Mouse (Mus musculus) hindbrain, embryonic 11.5 days (tissue): ENCODE measurements around the gene Phospho1. TPM values are rescaled to one million over a fixed set of nuclear protein-coding genes. Genes with fewer than 3 reads are reported as not detected.
A peak's percentile ranks its signal among the peaks of the same experiment; 100 is the strongest.

ENCODE experiments used
- ATAC-seq: fragments of 200-750 bp; cut with Nextera tagmentation; 2 replicates; pipeline ENCODE4 v1.8.0; 2017; ENCODE audit warnings: mild to moderate bottlenecking, moderate TSS enrichment, moderate library complexity; ENCODE audit not compliant: low FRiP score
- DNase-seq: peaks from one replicate; pipeline ENCODE4 v3.0.0-alpha.2; 2015; ENCODE audit warnings: low spot score
- H3K27ac ChIP-seq: fragments of 300-500 bp; sonication (generic); 2 replicates; pipeline ENCODE4 v1.5.1; 2014; ENCODE audit warnings: mild to moderate bottlenecking, low read depth, low read length
- H3K27me3 ChIP-seq: fragments of 300-500 bp; sonication (generic); 2 replicates; pipeline ENCODE4 v1.6.1; 2014; ENCODE audit warnings: mild to moderate bottlenecking, low read length, moderate library complexity, mixed read lengths; ENCODE audit not compliant: control insufficient read depth, insufficient read depth
- H3K36me3 ChIP-seq: fragments of 300-500 bp; sonication (generic); 2 replicates; pipeline ENCODE4 v1.6.1; 2014; ENCODE audit warnings: mild to moderate bottlenecking, low read length, moderate library complexity, mixed read lengths; ENCODE audit not compliant: control insufficient read depth, insufficient read depth
- H3K4me1 ChIP-seq: fragments of 300-500 bp; sonication (generic); replicated peaks from 2 replicates; pipeline ENCODE4 v1.6.1; 2014; ENCODE audit warnings: low read length, mixed read lengths; ENCODE audit not compliant: control insufficient read depth, insufficient read depth
- H3K4me2 ChIP-seq: fragments of 300-500 bp; sonication (generic); replicated peaks from 2 replicates; pipeline ENCODE4 v1.6.1; 2014; ENCODE audit warnings: mild to moderate bottlenecking, low read depth, low read length
- H3K4me3 ChIP-seq: fragments of 300-500 bp; sonication (generic); 2 replicates; pipeline ENCODE4 v1.5.1; 2014; ENCODE audit warnings: low read depth, low read length
- H3K9ac ChIP-seq: fragments of 300-500 bp; sonication (generic); 2 replicates; pipeline ENCODE4 v1.6.1; 2014; ENCODE audit warnings: low read depth, low read length
- H3K9me3 ChIP-seq: fragments of 300-500 bp; sonication (generic); 2 replicates; pipeline ENCODE4 v1.6.1; 2016; ENCODE audit warnings: low read length; ENCODE audit not compliant: control insufficient read depth
- WGBS: fragments of 180-500 bp; shearing (Covaris S2); extraction: QIAGEN DNeasy Blood & Tissue Kit; methylation state at CpG from one replicate; pipeline ENCODE4 v1.1.7; 2014; 5-methylcytosine and 5-hydroxymethylcytosine counted together
- polyA plus RNA-seq: library from polyadenylated mRNA; unstranded; fragments of >200 nt; fragmentation: Nextera tagmentation; extraction: Ambion mirVana; gene quantifications from 2 replicates; pipeline ENCODE4 v1.2.1, GENCODE M21; 2014

Phospho1 gene
- polyA plus RNA-seq, 1 experiment from 2014 or later: not detected

DNA sequence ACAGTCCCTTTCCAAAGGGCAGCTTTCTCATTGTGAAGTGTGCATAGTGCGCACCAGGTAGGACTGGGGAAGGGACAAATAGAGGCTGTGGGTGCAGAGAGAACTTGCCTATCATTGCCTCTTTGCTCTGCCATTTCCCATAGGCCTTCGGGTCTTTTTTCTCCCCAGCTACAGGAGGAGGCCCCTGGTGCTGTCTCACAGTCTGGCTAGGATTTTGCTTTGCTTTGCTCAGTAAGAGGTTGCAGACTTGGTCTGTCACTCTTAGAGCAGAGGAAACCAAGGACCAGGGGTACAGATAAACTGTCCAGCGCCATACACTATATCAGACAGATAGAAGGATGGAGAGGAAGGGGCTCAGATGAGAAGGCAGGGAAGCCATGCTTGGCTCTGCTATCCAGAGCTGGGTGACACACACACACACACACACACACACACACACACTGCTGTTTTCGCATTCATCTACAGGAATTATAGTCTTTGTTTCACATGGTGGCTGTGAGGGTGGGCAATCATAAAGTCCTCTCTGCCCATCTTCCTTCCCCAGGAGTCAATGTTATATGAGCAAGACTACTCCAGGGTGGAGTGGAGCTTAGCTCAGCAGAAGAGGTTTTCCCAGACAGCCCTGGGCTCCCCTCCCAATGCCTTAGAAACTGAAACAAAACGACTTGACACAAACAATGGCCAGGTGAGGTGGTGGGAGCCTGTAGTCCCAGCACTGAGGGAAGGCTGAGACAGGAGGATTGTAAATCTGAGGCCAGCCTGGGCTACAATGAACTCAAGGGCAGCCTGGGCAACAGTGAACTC lies 16.6 kb downstream of the Phospho1 start:
- Histone ChIP-seq H3K27me3 (peaks cover 7% of the 10 kb centered on the region; the same call in 1 of the 2 replicates), H3K27ac (no peak overlapping the region), H3K4me1 (no peaks in the 10 kb centered on the region), H3K36me3 (no peaks in the 10 kb centered on the region), H3K9ac (no peak overlapping the region), H3K9me3 (no peaks in the 10 kb centered on the region), H3K4me2 (no peak overlapping the region), H3K4me3 (no peak overlapping the region)
- ATAC-seq (no peak), DNase-seq (no peak)
- 77% methylated on average over 5 of the region's 5 CpGs for WGBS

DNA sequence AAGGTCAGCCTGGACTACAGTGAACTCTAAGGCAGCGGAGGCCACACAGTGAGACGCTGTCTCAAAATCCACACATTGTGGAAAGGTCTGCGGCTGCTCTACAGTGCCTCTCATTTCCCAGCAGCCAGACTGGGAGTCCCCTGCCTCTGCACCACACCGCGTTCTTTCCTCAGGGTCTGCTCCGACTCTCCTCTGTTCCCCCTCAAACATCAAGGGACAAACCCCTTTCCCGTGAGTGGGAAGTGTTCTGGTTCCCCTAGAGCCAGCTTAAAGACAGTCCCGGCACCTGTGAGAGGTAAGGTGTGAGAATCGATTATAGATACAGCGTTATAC lies 17.2 kb downstream of the Phospho1 start:
- no peak for DNase-seq
- Histone ChIP-seq H3K27ac (no peak overlapping the region), H3K9me3 (no peaks in the 10 kb centered on the region), H3K27me3 (0 out of 2 replicates have a peak, but pooled peaks cover 3% of the 10 kb centered on the region), H3K4me2 (no peak overlapping the region), H3K36me3 (no peaks in the 10 kb centered on the region), H3K4me1 (no peaks in the 10 kb centered on the region), H3K9ac (no peak overlapping the region), H3K4me3 (no peak overlapping the region)
- WGBS: 51% methylated on average over 10 of the region's 10 CpGs
- ATAC-seq: no peak

DNA sequence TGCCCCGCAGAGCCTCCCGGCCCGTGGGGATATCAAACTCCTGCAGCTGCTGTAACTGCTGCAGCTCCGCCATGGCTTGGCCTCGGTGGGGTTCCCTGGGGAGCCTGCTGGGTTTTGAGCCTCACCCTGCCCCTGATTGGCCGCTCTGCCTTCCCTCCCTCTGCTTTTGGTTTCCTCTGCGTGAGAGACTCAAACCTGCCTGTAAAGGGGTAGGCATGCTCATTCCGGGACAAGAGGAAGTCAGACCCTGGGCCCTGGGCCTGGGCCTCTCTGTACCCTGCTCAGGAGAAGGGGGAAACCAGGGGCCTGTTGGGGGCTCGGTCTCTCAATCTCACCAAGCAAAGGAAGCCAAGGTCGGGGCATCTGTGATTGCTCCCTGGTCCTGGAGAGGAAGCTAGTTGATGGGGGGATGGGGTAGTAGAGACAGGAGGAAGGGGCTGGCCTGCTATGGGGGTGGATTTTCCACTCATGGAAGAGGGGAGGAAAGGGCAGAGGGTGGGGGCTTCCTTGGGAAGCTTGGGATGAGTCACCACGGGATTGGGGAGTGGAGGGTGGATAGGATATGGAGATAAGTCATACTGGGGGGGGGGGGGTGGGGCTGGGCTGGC lies 17.9 kb downstream of the Phospho1 start, which contains the start of gene Abi3:
Abi3 (minus strand) TSS at position 403 of the 608 bp plus-strand sequence.
- Histone ChIP-seq H3K36me3 (no peaks in the 10 kb centered on the region), H3K9ac (no peak within 1 kb of the TSS), H3K4me1 (no peaks in the 10 kb centered on the region), H3K27me3 (0 out of 2 replicates have a peak, but pooled peaks cover 3% of the 10 kb centered on the region), H3K27ac (no peak within 1 kb of the TSS), H3K9me3 (no peaks in the 10 kb centered on the region), H3K4me2 (no peak within 1 kb of the TSS), H3K4me3 (no peak within 1 kb of the TSS)
- DNase-seq (no peak), ATAC-seq (no peak)
- 12% methylated on average over 11 of the region's 11 CpGs for WGBS

DNA sequence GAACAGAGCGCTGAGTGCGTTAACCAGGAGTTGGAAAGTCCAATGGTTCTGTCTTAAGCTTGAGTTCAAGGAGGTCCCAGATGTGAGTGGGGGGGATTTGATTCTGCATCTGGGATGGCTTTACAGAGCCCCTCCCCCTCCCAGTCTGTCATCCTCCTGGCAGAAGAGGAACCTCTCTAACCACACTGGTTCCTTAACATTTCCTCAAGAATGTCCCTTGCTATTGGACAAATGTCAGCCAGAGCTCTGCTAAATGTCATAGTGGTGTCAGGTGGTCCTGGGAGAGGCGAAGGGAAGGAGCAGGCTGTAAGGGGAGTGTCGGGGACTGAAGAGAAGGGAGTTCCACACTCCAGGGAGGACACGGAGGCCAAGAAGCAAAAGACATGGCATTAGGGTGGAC lies 18.7 kb downstream of the Phospho1 start:
- 80% methylated on average over 5 of the region's 5 CpGs for WGBS
- no peaks in the 10 kb centered on the region for H3K36me3 ChIP-seq
- ATAC-seq: no peak
- H3K9ac ChIP-seq: no peak overlapping the region
- no peak for DNase-seq
- H3K4me3 ChIP-seq: no peak overlapping the region
- H3K27ac ChIP-seq: no peak overlapping the region
- no peaks in the 10 kb centered on the region for H3K9me3 ChIP-seq
- 0 out of 2 replicates have a peak, but pooled peaks cover 3% of the 10 kb centered on the region for H3K27me3 ChIP-seq
- H3K4me2 ChIP-seq: no peak overlapping the region
- H3K4me1 ChIP-seq: no peaks in the 10 kb centered on the region

DNA sequence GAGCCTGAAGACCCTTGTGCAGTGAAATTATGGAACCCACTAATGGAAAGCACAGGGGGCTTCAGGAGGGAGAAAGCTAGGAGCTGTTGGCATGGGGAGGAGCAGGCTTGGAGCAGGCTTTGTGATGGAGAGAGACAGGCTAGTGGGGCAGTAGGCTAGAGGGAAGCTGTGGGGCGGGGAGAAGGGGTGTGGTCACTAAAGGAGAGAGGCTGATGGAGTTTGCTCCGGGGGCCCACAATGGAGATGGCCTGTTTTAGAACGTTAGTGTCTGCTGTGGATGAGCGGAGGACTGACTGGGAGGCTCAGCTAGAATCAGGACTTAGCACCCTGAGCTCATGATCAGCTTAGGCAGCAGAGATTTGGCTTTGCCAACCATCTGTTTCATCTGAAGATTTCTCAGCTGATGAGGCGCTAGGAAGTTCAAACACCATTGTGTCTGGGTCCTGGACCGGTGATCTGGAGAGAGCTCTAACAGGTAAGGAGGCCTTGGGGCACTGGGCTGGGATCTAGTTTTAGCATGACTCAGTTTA lies 19.2 kb downstream of the Phospho1 start:
- Histone ChIP-seq H3K27ac (no peak overlapping the region), H3K4me1 (no peaks in the 10 kb centered on the region), H3K36me3 (no peaks in the 10 kb centered on the region), H3K27me3 (0 out of 2 replicates have a peak, but pooled peaks cover 3% of the 10 kb centered on the region), H3K9me3 (no peaks in the 10 kb centered on the region), H3K9ac (no peak overlapping the region), H3K4me2 (no peak overlapping the region), H3K4me3 (no peak overlapping the region)
- ATAC-seq (no peak), DNase-seq (no peak)
- WGBS: 61% methylated on average over 6 of the region's 6 CpGs

DNA sequence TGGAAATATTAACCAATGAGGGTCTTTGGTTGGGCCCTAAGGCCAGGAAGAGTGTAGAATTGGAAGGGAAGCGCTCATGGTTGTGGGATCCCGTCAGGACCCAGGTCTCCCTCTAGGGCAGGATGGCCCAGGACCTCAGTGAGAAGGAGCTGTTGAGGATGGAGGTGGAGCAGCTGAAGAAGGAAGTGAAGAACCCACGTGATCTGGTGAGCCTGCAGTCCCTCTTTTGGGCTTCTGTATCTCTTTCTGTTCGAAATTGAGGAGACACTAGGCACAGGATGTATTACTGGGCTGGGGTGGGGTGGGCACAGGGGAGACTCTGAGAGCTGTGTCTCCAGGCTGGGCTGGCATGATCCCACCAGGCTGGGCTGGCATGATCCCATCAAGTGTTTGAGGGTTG lies 20.6 kb downstream of the Phospho1 start:
- Histone ChIP-seq H3K36me3 (no peaks in the 10 kb centered on the region), H3K9ac (no peak overlapping the region), H3K27me3 (0 out of 2 replicates have a peak, but pooled peaks cover 3% of the 10 kb centered on the region), H3K4me3 (no peak overlapping the region), H3K4me2 (no peak overlapping the region), H3K9me3 (no peaks in the 10 kb centered on the region), H3K27ac (no peak overlapping the region), H3K4me1 (no peaks in the 10 kb centered on the region)
- ATAC-seq (no peak), DNase-seq (no peak)
- WGBS: 61% methylated on average over 4 of the region's 4 CpGs

DNA sequence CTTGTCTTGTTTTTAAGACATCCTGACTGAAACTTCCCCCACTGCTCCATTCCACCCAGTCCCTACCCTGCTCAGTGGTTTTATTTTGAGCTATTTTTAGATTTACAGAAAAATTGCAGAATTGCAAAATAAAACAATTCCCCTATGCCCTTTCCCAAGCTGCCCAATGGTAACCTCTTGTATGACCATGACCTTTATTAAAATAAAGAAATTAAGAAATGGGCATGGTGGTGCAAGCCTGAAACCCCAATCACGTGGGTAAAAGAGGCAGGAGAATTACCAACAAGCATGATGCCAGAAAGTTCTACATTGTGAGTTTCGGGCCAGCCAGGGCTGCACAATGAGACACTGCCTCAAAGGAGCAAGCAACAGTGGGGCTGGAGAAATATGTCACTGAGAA lies 26.6 kb downstream of the Phospho1 start:
- H3K4me1 ChIP-seq: no peaks in the 10 kb centered on the region
- no peak overlapping the region for H3K4me2 ChIP-seq
- H3K9ac ChIP-seq: no peak overlapping the region
- no peaks in the 10 kb centered on the region for H3K9me3 ChIP-seq
- H3K27me3 ChIP-seq: no peaks in the 10 kb centered on the region
- DNase-seq (no peak), ATAC-seq (no peak)
- H3K27ac ChIP-seq: no peak overlapping the region
- H3K36me3 ChIP-seq: no peaks in the 10 kb centered on the region
- no peak overlapping the region for H3K4me3 ChIP-seq
- WGBS: 69% methylated on average over 2 of the region's 2 CpGs

DNA sequence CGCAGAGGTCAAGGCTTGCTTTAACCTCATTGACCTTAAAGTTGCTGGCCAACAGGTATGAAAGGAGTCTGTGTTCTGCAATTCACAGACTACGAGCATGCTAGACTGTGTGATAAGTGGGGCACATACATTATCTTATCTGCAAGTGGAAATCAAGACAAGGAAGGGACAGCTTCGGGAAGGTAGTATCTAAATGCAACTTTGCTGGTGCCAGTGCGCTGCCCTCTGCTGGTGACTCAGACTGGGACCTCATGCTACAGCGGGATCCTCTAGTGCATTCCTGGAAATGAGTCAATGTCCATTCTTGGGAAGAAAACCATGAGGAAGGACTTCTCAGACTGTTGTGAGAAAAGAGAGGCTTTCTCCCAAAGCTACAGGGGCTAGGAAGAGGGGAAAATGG lies 29.4 kb downstream of the Phospho1 start:
- Histone ChIP-seq H3K9ac (no peak overlapping the region), H3K27me3 (no peaks in the 10 kb centered on the region), H3K9me3 (no peaks in the 10 kb centered on the region), H3K36me3 (no peaks in the 10 kb centered on the region), H3K4me3 (no peak overlapping the region), H3K4me1 (no peaks in the 10 kb centered on the region; the same call in 1 of the 2 replicates), H3K4me2 (no peak overlapping the region), H3K27ac (no peak overlapping the region)
- ATAC-seq (no peak), DNase-seq (peak; percentile 43)
- 54% methylated on average over 5 of the region's 5 CpGs for WGBS
